Mouse (Mus musculus) limb, embryonic 12.5 days (tissue): ENCODE results near the gene Fam118a. TPM values are rescaled to one million over a fixed set of nuclear protein-coding genes. Genes with fewer than 3 reads are reported as not detected.
"Not testable (repeated sequence)": the region's sequence is repeated elsewhere in the genome, so short reads cannot be mapped to it uniquely, and the experiment has no call there.

Experiments
- ATAC-seq: fragments of 200-750 bp; cut with Nextera tagmentation; 2 replicates; pipeline ENCODE4 v1.8.0; 2017; ENCODE audit warnings: low read depth, moderate TSS enrichment; ENCODE audit not compliant: insufficient number of reproducible peaks, insufficient read depth, low FRiP score, low TSS enrichment
- H3K27ac ChIP-seq: fragments of 300-500 bp; sonication (generic); 2 replicates; pipeline ENCODE4 v1.5.1; 2016; ENCODE audit warnings: mild to moderate bottlenecking, moderate library complexity
- H3K27me3 ChIP-seq: fragments of 300-500 bp; sonication (generic); 2 replicates; pipeline ENCODE4 v1.6.1; 2016; ENCODE audit warnings: mild to moderate bottlenecking, moderate library complexity
- H3K36me3 ChIP-seq: fragments of 300-500 bp; sonication (generic); 2 replicates; pipeline ENCODE4 v1.6.1; 2016; ENCODE audit warnings: mild to moderate bottlenecking, moderate library complexity
- H3K4me1 ChIP-seq: fragments of 300-500 bp; sonication (generic); replicated peaks from 2 replicates; pipeline ENCODE4 v1.6.1; 2016
- H3K4me2 ChIP-seq: fragments of 300-500 bp; sonication (generic); 2 replicates; pipeline ENCODE4 v1.6.1; 2016; ENCODE audit warnings: mild to moderate bottlenecking, moderate library complexity
- H3K4me3 ChIP-seq: fragments of 300-500 bp; sonication (generic); replicated peaks from 2 replicates; pipeline ENCODE4 v1.5.1; 2016; ENCODE audit warnings: mild to moderate bottlenecking
- H3K9ac ChIP-seq: fragments of 300-500 bp; sonication (generic); replicated peaks from 2 replicates; pipeline ENCODE4 v1.6.1; 2016; ENCODE audit warnings: mild to moderate bottlenecking, moderate library complexity
- H3K9me3 ChIP-seq: fragments of 300-500 bp; sonication (generic); 2 replicates; pipeline ENCODE4 v1.6.1; 2016; ENCODE audit warnings: mild to moderate bottlenecking, moderate library complexity
- WGBS: fragments of 180-500 bp; shearing (Covaris S2); methylation state at CpG from one replicate; pipeline ENCODE4 v1.1.7; 2016; 5-methylcytosine and 5-hydroxymethylcytosine counted together
- polyA plus RNA-seq: library from polyadenylated mRNA; unstranded; fragments of >200 nt; fragmentation: Nextera tagmentation; extraction: Ambion mirVana; gene quantifications from 2 replicates; pipeline ENCODE4 v1.2.1, GENCODE M21; 2016

Fam118a gene
- 27.9 and 28.8 TPM in 2 replicates for polyA plus RNA-seq

GRCm38 (mm10) chr15:85028648-85029047 is at the start of gene Fam118a:
Fam118a (plus strand) TSS chr15:85028948.
- H3K27me3 ChIP-seq, ATAC-seq, H3K4me3 ChIP-seq, H3K9me3 ChIP-seq, H3K9ac ChIP-seq, H3K36me3 ChIP-seq, H3K4me1 ChIP-seq, H3K27ac ChIP-seq, H3K4me2 ChIP-seq: not testable (repeated sequence)
- WGBS: 41% methylated on average over 1 of the region's 1 CpGs

GRCm38 (mm10) chr15:84981609-84982313 is 47.0 kb upstream of the Fam118a start:
- no peak overlapping the region for H3K27ac ChIP-seq
- H3K4me3 ChIP-seq: no peak overlapping the region
- no peak for ATAC-seq
- WGBS: 82% methylated on average over 9 of the region's 9 CpGs
- no peak overlapping the region for H3K9ac ChIP-seq
- no peaks in the 10 kb centered on the region for H3K36me3 ChIP-seq
- H3K4me1 ChIP-seq: peaks cover 8% of the 10 kb centered on the region
- H3K9me3 ChIP-seq: no peaks in the 10 kb centered on the region
- no peak overlapping the region for H3K4me2 ChIP-seq
- no peaks in the 10 kb centered on the region for H3K27me3 ChIP-seq

GRCm38 (mm10) chr15:84982888-84983287 is 45.9 kb upstream of the Fam118a start:
- Histone ChIP-seq H3K9me3 (no peaks in the 10 kb centered on the region), H3K27me3 (no peaks in the 10 kb centered on the region), H3K9ac (no peak overlapping the region), H3K36me3 (no peaks in the 10 kb centered on the region), H3K4me2 (no peak overlapping the region), H3K4me3 (no peak overlapping the region), H3K4me1 (peaks cover 12% of the 10 kb centered on the region), H3K27ac (no peak overlapping the region)
- WGBS: 81% methylated on average over 3 of the region's 3 CpGs
- no peak for ATAC-seq

- 85% methylated on average over 7 of the region's 7 CpGs for WGBS
- H3K27ac ChIP-seq: no peak overlapping the region
- H3K9ac ChIP-seq: no peak overlapping the region; the same call in 1 of the 2 replicates
- no peaks in the 10 kb centered on the region for H3K36me3 ChIP-seq
- H3K9me3 ChIP-seq: no peaks in the 10 kb centered on the region
- no peak for ATAC-seq
- no peaks in the 10 kb centered on the region for H3K27me3 ChIP-seq
- no peak overlapping the region for H3K4me3 ChIP-seq
- no peak overlapping the region for H3K4me2 ChIP-seq
- H3K4me1 ChIP-seq: peaks cover 12% of the 10 kb centered on the region
These were observed 45.0 kb upstream of the Fam118a start for GRCm38 (mm10) chr15:84983721-84984120.

GRCm38 (mm10) chr15:84985516-84986160 is 43.1 kb upstream of the Fam118a start:
- no peak for ATAC-seq
- H3K9ac ChIP-seq: no peak overlapping the region
- H3K4me2 ChIP-seq: no peak overlapping the region
- no peak overlapping the region for H3K4me3 ChIP-seq
- peaks cover 12% of the 10 kb centered on the region for H3K4me1 ChIP-seq
- H3K27me3 ChIP-seq: no peaks in the 10 kb centered on the region
- H3K36me3 ChIP-seq: no peaks in the 10 kb centered on the region
- no peak overlapping the region for H3K27ac ChIP-seq
- 89% methylated on average over 12 of the region's 12 CpGs for WGBS
- H3K9me3 ChIP-seq: no peaks in the 10 kb centered on the region

GRCm38 (mm10) chr15:84986171-84987019 is 42.4 kb upstream of the Fam118a start:
- WGBS: 70% methylated on average over 4 of the region's 4 CpGs
- Histone ChIP-seq H3K9me3 (no peaks in the 10 kb centered on the region), H3K4me3 (peak overlapping the region; percentile 83), H3K9ac (peak overlapping the region; percentile 88), H3K27ac (no peak overlapping the region), H3K36me3 (no peaks in the 10 kb centered on the region), H3K4me2 (peak overlapping the region; percentile 81), H3K27me3 (no peaks in the 10 kb centered on the region), H3K4me1 (peaks cover 12% of the 10 kb centered on the region)
- no peak for ATAC-seq

- H3K36me3 ChIP-seq: no peaks in the 10 kb centered on the region
- peak overlapping the region; percentile 81 for H3K4me2 ChIP-seq
- peak; percentile 50 for ATAC-seq
- H3K9ac ChIP-seq: peak overlapping the region; percentile 88
- under 1% methylated on average over 52 of the region's 53 CpGs for WGBS
- H3K4me1 ChIP-seq: peaks cover 12% of the 10 kb centered on the region
- H3K4me3 ChIP-seq: peak overlapping the region; percentile 83
- H3K27ac ChIP-seq: 0 out of 2 replicates have a peak overlapping the region, but pooled peaks have one; percentile 7
- H3K27me3 ChIP-seq: no peaks in the 10 kb centered on the region
- no peaks in the 10 kb centered on the region for H3K9me3 ChIP-seq
These were observed 41.5 kb upstream of the Fam118a start for GRCm38 (mm10) chr15:84987020-84987815.

- Histone ChIP-seq H3K4me1 (peaks cover 12% of the 10 kb centered on the region), H3K9me3 (no peaks in the 10 kb centered on the region), H3K4me3 (peak within 1 kb of the TSS; percentile 83), H3K27ac (peak within 1 kb of the TSS; percentile 50; the same call in 1 of the 2 replicates), H3K27me3 (no peaks in the 10 kb centered on the region), H3K9ac (peak within 1 kb of the TSS; percentile 88), H3K4me2 (peak within 1 kb of the TSS; percentile 81), H3K36me3 (no peaks in the 10 kb centered on the region)
- WGBS: 1% methylated on average over 45 of the region's 59 CpGs
- ATAC-seq: peak; percentile 87
These were observed 40.6 kb upstream of the Fam118a start, which contains the start of gene 5031439G07Rik for GRCm38 (mm10) chr15:84987874-84988825. 5031439G07Rik (minus strand) TSS chr15:84988551.

GRCm38 (mm10) chr15:84989098-84989497 is 39.6 kb upstream of the Fam118a start:
- Histone ChIP-seq H3K4me3 (no peak overlapping the region), H3K9ac (no peak overlapping the region), H3K27ac (no peak overlapping the region), H3K36me3 (no peaks in the 10 kb centered on the region), H3K4me1 (peaks cover 8% of the 10 kb centered on the region; the same call in 1 of the 2 replicates), H3K27me3 (no peaks in the 10 kb centered on the region), H3K9me3 (no peaks in the 10 kb centered on the region), H3K4me2 (no peak overlapping the region)
- ATAC-seq: no peak
- 70% methylated on average over 3 of the region's 3 CpGs for WGBS

GRCm38 (mm10) chr15:84989771-84990170 is 39.0 kb upstream of the Fam118a start:
- H3K4me2 ChIP-seq: no peak overlapping the region
- H3K4me1 ChIP-seq: peaks cover 11% of the 10 kb centered on the region; the same call in 1 of the 2 replicates
- H3K27ac ChIP-seq: no peak overlapping the region
- no peaks in the 10 kb centered on the region for H3K36me3 ChIP-seq
- WGBS: 73% methylated on average over 7 of the region's 7 CpGs
- no peak for ATAC-seq
- no peaks in the 10 kb centered on the region for H3K27me3 ChIP-seq
- H3K9ac ChIP-seq: no peak overlapping the region
- no peaks in the 10 kb centered on the region for H3K9me3 ChIP-seq
- no peak overlapping the region for H3K4me3 ChIP-seq
